Mouse (Mus musculus): Measurements from ENCODE around the gene Timm44.

DNA sequence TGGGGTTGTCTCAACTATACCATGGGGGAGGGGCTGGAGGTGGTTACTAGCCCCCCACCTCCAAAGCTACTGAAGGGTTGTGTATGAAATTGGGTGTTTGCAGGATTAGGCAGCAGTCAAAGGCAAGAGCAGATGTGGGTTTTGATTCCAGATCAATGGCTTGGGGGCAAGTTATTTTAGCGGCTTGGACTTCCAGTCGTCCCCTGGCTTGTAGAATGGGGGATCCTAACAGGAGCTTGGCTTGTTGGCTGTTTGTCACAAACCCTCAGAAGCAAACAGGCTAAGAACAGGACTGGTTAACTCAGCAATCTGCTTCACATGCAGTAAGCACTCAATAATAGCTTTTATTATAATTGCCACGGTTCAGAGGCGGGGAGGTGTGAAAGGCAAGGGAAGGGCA is 18.4 kb downstream of the Timm44 start:
- no peak for TF ChIP-seq CTCF (IDR thresholded peaks at IDR 0.05)
- TF ChIP-seq POLR2A (IDR thresholded peaks at IDR 0.05; ENCODE audit: insufficient read depth, low read depth, low read length), result no peak
- TF ChIP-seq EP300 (IDR thresholded peaks at IDR 0.05; ENCODE audit: insufficient read depth, low read depth, low read length), result no peak

All from heart, adult 2 months (tissue).